Mouse (Mus musculus) stomach, embryonic 15.5 days (tissue): Measurements from ENCODE around the gene 6330403K07Rik. TPM values are rescaled to one million over a fixed set of nuclear protein-coding genes. Genes with fewer than 3 reads are reported as not detected.

ENCODE experiments used
- ATAC-seq: fragments of 200-750 bp; cut with Nextera tagmentation; 2 replicates; pipeline ENCODE4 v1.8.0; 2017; ENCODE audit warnings: low read depth, moderate number of reproducible peaks, moderate TSS enrichment; ENCODE audit not compliant: insufficient read depth, low FRiP score
- H3K27ac ChIP-seq: fragments of 300-500 bp; sonication (generic); 2 replicates; pipeline ENCODE4 v1.5.1; 2015; ENCODE audit warnings: mild to moderate bottlenecking, inconsistent platforms
- H3K27me3 ChIP-seq: fragments of 300-500 bp; sonication (generic); replicated peaks from 2 replicates; pipeline ENCODE4 v1.6.1; 2015; ENCODE audit warnings: inconsistent platforms
- H3K36me3 ChIP-seq: fragments of 300-500 bp; sonication (generic); 2 replicates; pipeline ENCODE4 v1.6.1; 2015; ENCODE audit warnings: inconsistent platforms
- H3K4me1 ChIP-seq: fragments of 300-500 bp; sonication (generic); 2 replicates; pipeline ENCODE4 v1.6.1; 2015; ENCODE audit warnings: inconsistent platforms
- H3K4me2 ChIP-seq: fragments of 300-500 bp; sonication (generic); 2 replicates; pipeline ENCODE4 v1.6.1; 2015; ENCODE audit warnings: mild to moderate bottlenecking, inconsistent platforms
- H3K4me3 ChIP-seq: fragments of 300-500 bp; sonication (generic); replicated peaks from 2 replicates; pipeline ENCODE4 v1.5.1; 2015; ENCODE audit warnings: inconsistent platforms
- H3K9ac ChIP-seq: fragments of 300-500 bp; sonication (generic); 2 replicates; pipeline ENCODE4 v1.6.1; 2015; ENCODE audit warnings: inconsistent platforms
- H3K9me3 ChIP-seq: fragments of 300-500 bp; sonication (generic); 2 replicates; pipeline ENCODE4 v1.6.1; 2016; ENCODE audit warnings: inconsistent platforms
- WGBS: fragments of 180-500 bp; shearing (Covaris S2); methylation state at CpG from one replicate; pipeline ENCODE4 v1.1.7; 2015; 5-methylcytosine and 5-hydroxymethylcytosine counted together
- polyA plus RNA-seq: library from polyadenylated mRNA; unstranded; fragments of >200 nt; fragmentation: Nextera tagmentation; extraction: Ambion mirVana; gene quantifications from 2 replicates; pipeline ENCODE4 v1.2.1, GENCODE M21; 2015

Gene 6330403K07Rik
- polyA plus RNA-seq, 1 experiment from 2014 or later, result 86.2 TPM

DNA sequence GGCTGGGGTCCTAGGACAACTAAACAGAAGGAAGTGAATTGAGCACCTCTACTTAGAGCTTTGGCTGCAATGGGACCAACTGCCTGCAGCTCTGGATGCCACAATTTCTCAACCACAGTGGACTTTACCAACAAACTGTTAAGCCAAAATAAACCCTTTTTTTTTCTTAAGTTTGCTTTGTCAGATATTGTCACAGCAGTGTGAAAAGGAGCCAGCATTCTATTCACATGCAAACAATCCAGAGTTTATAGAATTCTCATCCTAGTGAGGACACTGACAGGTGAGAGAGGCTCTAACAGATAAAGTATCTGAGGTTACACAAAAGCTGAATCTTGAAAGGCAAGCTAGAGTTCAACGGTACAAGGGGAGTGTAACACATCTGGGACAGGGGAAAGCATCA is 16.3 kb downstream of the 6330403K07Rik start:
- Histone ChIP-seq H3K9ac (no peak overlapping the region), H3K4me1 (peaks cover 6% of the 10 kb centered on the region; the same call in 1 of the 2 replicates), H3K9me3 (no peaks in the 10 kb centered on the region), H3K4me3 (no peak overlapping the region), H3K27ac (no peak overlapping the region), H3K27me3 (no peaks in the 10 kb centered on the region), H3K36me3 (peaks cover 20% of the 10 kb centered on the region), H3K4me2 (no peak overlapping the region)
- no peak for ATAC-seq
- WGBS, result 93% methylated on average over 1 of the region's 1 CpGs

- Histone ChIP-seq H3K9ac (no peak overlapping the region), H3K9me3 (no peaks in the 10 kb centered on the region), H3K4me3 (no peak overlapping the region), H3K27me3 (no peaks in the 10 kb centered on the region), H3K36me3 (peaks cover 40% of the 10 kb centered on the region), H3K4me1 (no peaks in the 10 kb centered on the region), H3K4me2 (no peak overlapping the region), H3K27ac (no peak overlapping the region)
- ATAC-seq, result peak; percentile 58; the same call in 1 of the 2 replicates
- 94% methylated on average over 7 of the region's 7 CpGs for WGBS
These were observed 20.6 kb downstream of the 6330403K07Rik start for GRCm38 (mm10) chr11:71012743-71013142.

DNA sequence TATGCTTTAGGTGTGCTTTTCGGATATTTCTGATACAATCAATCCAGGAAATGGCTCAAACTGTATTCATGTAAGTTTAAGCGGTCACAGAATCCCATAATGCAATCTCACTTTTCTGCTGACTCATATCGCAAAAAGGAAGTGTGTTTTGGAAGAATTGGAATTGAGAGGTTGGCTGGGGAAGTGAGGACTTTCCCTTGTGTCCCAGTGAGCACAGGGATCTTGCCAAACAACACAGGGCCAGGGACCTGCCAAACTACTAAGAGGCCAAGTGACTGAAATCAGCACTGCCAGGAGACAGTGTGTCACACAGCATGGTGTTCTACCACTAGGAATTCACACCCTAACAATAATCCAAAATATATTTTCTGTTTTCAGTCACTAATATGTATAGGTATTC is 25.0 kb downstream of the 6330403K07Rik start:
- 89% methylated on average over 3 of the region's 3 CpGs for WGBS
- Histone ChIP-seq H3K9me3 (no peaks in the 10 kb centered on the region), H3K4me2 (no peak overlapping the region), H3K9ac (no peak overlapping the region), H3K36me3 (peaks cover 29% of the 10 kb centered on the region), H3K4me1 (peaks cover 3% of the 10 kb centered on the region), H3K27me3 (no peaks in the 10 kb centered on the region), H3K27ac (no peak overlapping the region), H3K4me3 (no peak overlapping the region)
- ATAC-seq, result no peak

- Histone ChIP-seq H3K27ac (no peak overlapping the region), H3K9ac (no peak overlapping the region), H3K9me3 (no peaks in the 10 kb centered on the region), H3K4me3 (no peak overlapping the region), H3K4me2 (no peak overlapping the region), H3K4me1 (peaks cover 8% of the 10 kb centered on the region), H3K27me3 (no peaks in the 10 kb centered on the region), H3K36me3 (peaks cover 28% of the 10 kb centered on the region)
- no peak for ATAC-seq
- WGBS, result 89% methylated on average over 7 of the region's 7 CpGs
These were observed 25.5 kb downstream of the 6330403K07Rik start for GRCm38 (mm10) chr11:71007831-71008230.

DNA sequence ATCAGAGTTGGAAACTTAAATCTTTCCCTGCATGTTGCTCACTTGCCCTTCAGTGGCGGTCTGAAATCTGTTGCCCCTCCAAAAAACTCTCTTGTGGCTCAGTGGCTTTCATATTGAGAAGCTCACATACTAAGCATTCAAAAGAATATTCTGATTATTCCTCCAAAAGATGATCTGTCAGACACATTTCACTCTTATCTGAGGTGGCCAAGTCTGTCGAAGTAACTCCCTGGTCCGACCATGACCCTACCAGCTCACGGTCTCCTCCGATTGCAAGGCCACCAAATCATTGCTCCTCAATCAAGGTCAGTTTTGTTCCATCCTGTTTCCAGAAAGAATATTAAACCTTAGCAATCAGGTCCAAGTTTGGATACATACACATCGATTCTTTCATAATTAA is 26.3 kb downstream of the 6330403K07Rik start:
- Histone ChIP-seq H3K9ac (no peak overlapping the region), H3K4me2 (no peak overlapping the region), H3K4me3 (no peak overlapping the region), H3K36me3 (peaks cover 20% of the 10 kb centered on the region), H3K4me1 (peaks cover 12% of the 10 kb centered on the region), H3K9me3 (no peaks in the 10 kb centered on the region), H3K27ac (no peak overlapping the region), H3K27me3 (no peaks in the 10 kb centered on the region)
- no peak for ATAC-seq
- WGBS, result 91% methylated on average over 6 of the region's 6 CpGs

DNA sequence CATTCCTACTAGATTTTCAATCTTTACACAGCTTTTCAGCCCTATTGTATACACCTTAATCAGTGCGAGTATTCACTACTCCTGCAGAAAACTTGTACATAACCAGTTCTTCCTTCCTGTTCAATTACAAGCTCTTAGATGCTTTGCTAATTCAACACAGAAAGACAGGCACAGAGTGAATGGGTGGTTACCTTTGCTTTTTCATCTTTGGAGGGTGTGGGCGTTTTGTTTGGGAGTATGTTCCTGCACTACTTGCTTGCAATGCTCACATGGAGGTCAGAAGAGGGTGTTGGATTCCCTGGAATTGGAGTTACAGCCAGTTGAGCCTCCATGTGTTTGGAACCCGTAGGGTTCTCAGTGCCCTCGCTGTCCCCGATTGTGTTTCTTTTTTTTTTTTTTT is 28.3 kb downstream of the 6330403K07Rik start:
- no peaks in the 10 kb centered on the region for H3K27me3 ChIP-seq
- no peak overlapping the region for H3K9ac ChIP-seq
- H3K36me3 ChIP-seq, result peaks cover 11% of the 10 kb centered on the region; the same call in 1 of the 2 replicates
- no peak for ATAC-seq
- WGBS, result 51% methylated on average over 5 of the region's 5 CpGs
- peak overlapping the region; percentile 31; the same call in 1 of the 2 replicates for H3K27ac ChIP-seq
- H3K4me1 ChIP-seq, result peaks cover 12% of the 10 kb centered on the region
- no peaks in the 10 kb centered on the region for H3K9me3 ChIP-seq
- peak overlapping the region; percentile 50 for H3K4me2 ChIP-seq
- H3K4me3 ChIP-seq, result no peak overlapping the region; the same call in 1 of the 2 replicates

DNA sequence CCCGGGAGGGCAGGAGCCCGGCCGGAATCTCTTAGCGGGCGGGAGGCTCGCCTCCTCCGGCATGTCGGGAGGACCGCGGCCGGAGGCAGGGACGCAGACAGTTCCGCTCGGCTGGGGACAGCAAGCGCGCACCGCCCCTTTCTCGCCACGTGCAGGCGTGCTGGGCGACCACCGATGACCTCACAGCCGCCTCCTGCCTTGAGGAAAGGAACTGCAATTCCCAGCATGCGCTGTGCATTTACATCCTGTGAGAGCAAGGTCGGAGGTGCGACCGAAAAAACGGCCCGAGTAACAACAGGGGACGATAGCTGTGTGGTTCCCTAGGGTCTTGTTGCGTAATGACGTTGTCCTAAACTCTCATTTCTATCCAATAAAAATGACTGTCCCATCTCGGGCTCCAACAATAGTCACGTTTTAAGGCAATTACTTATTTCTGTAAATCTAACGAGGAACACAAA is 29.0 kb downstream of the 6330403K07Rik start, which contains the start of gene Dhx33:
Gene Dhx33, minus strand, starts transcription at position 122 of the 458 bp plus-strand sequence.
- ATAC-seq, result peak; percentile 97
- Histone ChIP-seq H3K9me3 (no peaks in the 10 kb centered on the region), H3K27ac (peak within 1 kb of the TSS; percentile 86), H3K27me3 (no peaks in the 10 kb centered on the region), H3K36me3 (peaks cover 11% of the 10 kb centered on the region; the same call in 1 of the 2 replicates), H3K4me2 (peak within 1 kb of the TSS; percentile 86), H3K9ac (peak within 1 kb of the TSS; percentile 63), H3K4me1 (peaks cover 12% of the 10 kb centered on the region), H3K4me3 (peak within 1 kb of the TSS; percentile 99)
- WGBS, result 0% methylated on average over 35 of the region's 35 CpGs

GRCm38 (mm10) chr11:71003611-71004315 is 29.6 kb downstream of the 6330403K07Rik start:
- Histone ChIP-seq H3K27me3 (no peaks in the 10 kb centered on the region), H3K4me1 (peaks cover 12% of the 10 kb centered on the region), H3K9ac (peak overlapping the region; percentile 63), H3K27ac (peak overlapping the region; percentile 86), H3K9me3 (no peaks in the 10 kb centered on the region), H3K4me3 (peak overlapping the region; percentile 99), H3K4me2 (peak overlapping the region; percentile 86), H3K36me3 (0 out of 2 replicates have a peak, but pooled peaks cover 7% of the 10 kb centered on the region)
- peak; percentile 62 for ATAC-seq
- WGBS, result under 1% methylated on average over 49 of the region's 49 CpGs

GRCm38 (mm10) chr11:71001167-71001566 is 32.1 kb downstream of the 6330403K07Rik start:
- Histone ChIP-seq H3K9ac (no peak overlapping the region), H3K27ac (no peak overlapping the region), H3K4me2 (no peak overlapping the region), H3K27me3 (no peaks in the 10 kb centered on the region), H3K4me3 (no peak overlapping the region), H3K4me1 (peaks cover 12% of the 10 kb centered on the region), H3K36me3 (peaks cover 8% of the 10 kb centered on the region; the same call in 1 of the 2 replicates), H3K9me3 (no peaks in the 10 kb centered on the region)
- no peak for ATAC-seq
- 88% methylated on average over 4 of the region's 4 CpGs for WGBS

- H3K4me2 ChIP-seq, result peak within 1 kb of the TSS; percentile 78
- peak within 1 kb of the TSS; percentile 89 for H3K9ac ChIP-seq
- H3K4me1 ChIP-seq, result peaks cover 12% of the 10 kb centered on the region; the same call in 1 of the 2 replicates
- under 1% methylated on average over 62 of the region's 64 CpGs for WGBS
- peak within 1 kb of the TSS; percentile 59 for H3K27ac ChIP-seq
- peak; percentile 95 for ATAC-seq
- peak within 1 kb of the TSS; percentile 100 for H3K4me3 ChIP-seq
- H3K27me3 ChIP-seq, result no peaks in the 10 kb centered on the region
- H3K36me3 ChIP-seq, result peaks cover 46% of the 10 kb centered on the region
- no peaks in the 10 kb centered on the region for H3K9me3 ChIP-seq
These were observed 50.6 kb downstream of the 6330403K07Rik start, which contains the start of gene C1qbp for GRCm38 (mm10) chr11:70982557-70983228. C1qbp (minus strand) TSS chr11:70983026.

DNA sequence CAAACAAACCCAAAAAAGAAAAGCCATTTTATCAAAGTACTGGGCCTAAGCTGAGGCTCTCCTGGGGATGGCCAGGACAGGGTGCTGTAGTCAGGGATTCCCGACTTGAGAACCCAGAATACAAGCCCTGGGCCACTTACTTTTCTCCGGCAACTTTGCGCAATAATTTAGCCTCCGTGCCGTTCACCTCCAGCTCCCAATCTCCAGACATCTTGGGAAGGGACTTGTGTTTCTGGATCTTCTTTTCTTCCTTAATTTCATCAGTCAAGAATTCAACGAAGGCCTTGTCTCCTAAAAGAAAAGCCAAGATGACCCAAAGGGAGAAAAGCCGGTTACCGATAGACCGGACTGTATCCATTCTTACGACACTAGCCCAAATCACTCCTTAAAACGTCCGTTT is 51.3 kb downstream of the 6330403K07Rik start:
- Histone ChIP-seq H3K9me3 (no peaks in the 10 kb centered on the region), H3K4me1 (peaks cover 12% of the 10 kb centered on the region; the same call in 1 of the 2 replicates), H3K4me3 (peak overlapping the region; percentile 100), H3K27me3 (no peaks in the 10 kb centered on the region), H3K4me2 (peak overlapping the region; percentile 78), H3K36me3 (peaks cover 48% of the 10 kb centered on the region), H3K9ac (peak overlapping the region; percentile 89; the same call in 1 of the 2 replicates), H3K27ac (no peak overlapping the region)
- 5% methylated on average over 12 of the region's 12 CpGs for WGBS
- no peak for ATAC-seq
